Mouse (Mus musculus): ENCODE measurements around the gene Maml1. TPM values are rescaled to one million over a fixed set of nuclear protein-coding genes. Genes with fewer than 3 reads are reported as not detected.
"Not testable (repeated sequence)": the region's sequence is repeated elsewhere in the genome, so short reads cannot be mapped to it uniquely, and the experiment has no call there.

The Maml1 gene
- polyA plus RNA-seq, 1 experiment from 2014 or later: 5.8 TPM

GRCm38 (mm10) chr11:50324751-50325471 lies 32.8 kb upstream of the Maml1 start:
- Histone ChIP-seq H3K4me1 (ENCODE audit: control insufficient read depth, insufficient read depth, low read length) (peaks cover 23% of the 10 kb centered on the region), H3K27ac (ENCODE audit: low read depth, low read length) (peak overlapping the region; percentile 87), H3K4me2 (ENCODE audit: low read length) (peak overlapping the region; percentile 90), H3K36me3 (ENCODE audit: control insufficient read depth, insufficient read depth, low read length) (no peaks in the 10 kb centered on the region), H3K9me3 (replicated peaks; ENCODE audit: control insufficient read depth, low read length) (no peaks in the 10 kb centered on the region), H3K27me3 (replicated peaks; ENCODE audit: control insufficient read depth, insufficient read depth, low read length) (no peaks in the 10 kb centered on the region), H3K9ac (ENCODE audit: low read length) (peak overlapping the region; percentile 96), H3K4me3 (ENCODE audit: low read depth, low read length) (peak overlapping the region; percentile 94)
- peak; percentile 66 for ATAC-seq
- peak; percentile 4 for DNase-seq (ENCODE audit: low spot score)
- WGBS: 2% methylated on average over 32 of the region's 34 CpGs

DNA sequence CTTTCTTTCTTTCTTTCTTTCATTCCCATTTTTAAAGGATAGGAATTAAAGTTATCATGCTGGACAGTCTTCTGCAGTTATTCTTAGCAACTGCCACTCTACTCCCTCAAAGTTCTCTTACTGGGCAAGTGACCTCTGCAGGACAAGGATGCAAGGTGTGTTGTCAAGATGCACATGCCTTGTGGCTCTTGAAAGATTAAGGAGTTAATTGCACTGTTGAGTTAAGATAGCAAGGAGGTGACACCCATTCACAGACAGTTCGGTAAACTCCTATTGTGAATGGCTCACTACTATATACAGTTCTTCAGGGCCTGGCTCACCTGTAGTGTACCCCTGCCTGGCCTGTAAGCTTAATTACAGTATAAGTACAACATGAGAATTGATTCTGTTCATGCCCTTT lies 31.7 kb upstream of the Maml1 start:
- Histone ChIP-seq H3K9ac (ENCODE audit: low read length) (peak overlapping the region; percentile 96; the same call in 1 of the 2 replicates), H3K4me1 (ENCODE audit: control insufficient read depth, insufficient read depth, low read length) (peaks cover 23% of the 10 kb centered on the region), H3K9me3 (replicated peaks; ENCODE audit: control insufficient read depth, low read length) (no peaks in the 10 kb centered on the region), H3K27me3 (replicated peaks; ENCODE audit: control insufficient read depth, insufficient read depth, low read length) (no peaks in the 10 kb centered on the region), H3K27ac (ENCODE audit: low read depth, low read length) (no peak overlapping the region), H3K4me2 (ENCODE audit: low read length) (peak overlapping the region; percentile 90), H3K36me3 (ENCODE audit: control insufficient read depth, insufficient read depth, low read length) (peaks cover under 1% of the 10 kb centered on the region; the same call in 1 of the 2 replicates), H3K4me3 (ENCODE audit: low read depth, low read length) (peak overlapping the region; percentile 94)
- WGBS: 41% methylated on average over 1 of the region's 1 CpGs
- ATAC-seq: no peak
- DNase-seq (ENCODE audit: low spot score): no peak

- no peaks in the 10 kb centered on the region for H3K9me3 ChIP-seq (replicated peaks; ENCODE audit: control insufficient read depth, low read length)
- DNase-seq (ENCODE audit: low spot score): no peak
- H3K4me2 ChIP-seq (ENCODE audit: low read length): no peak overlapping the region
- no peak overlapping the region for H3K27ac ChIP-seq (ENCODE audit: low read depth, low read length)
- H3K9ac ChIP-seq (ENCODE audit: low read length): no peak overlapping the region
- no peak for ATAC-seq
- H3K27me3 ChIP-seq (replicated peaks; ENCODE audit: control insufficient read depth, insufficient read depth, low read length): no peaks in the 10 kb centered on the region
- peaks cover 3% of the 10 kb centered on the region; the same call in 1 of the 2 replicates for H3K36me3 ChIP-seq (ENCODE audit: control insufficient read depth, insufficient read depth, low read length)
- peaks cover 23% of the 10 kb centered on the region for H3K4me1 ChIP-seq (ENCODE audit: control insufficient read depth, insufficient read depth, low read length)
- H3K4me3 ChIP-seq (ENCODE audit: low read depth, low read length): no peak overlapping the region
Measured at GRCm38 (mm10) chr11:50322345-50322744, 30.2 kb upstream of the Maml1 start.

GRCm38 (mm10) chr11:50321239-50321638 lies 29.1 kb upstream of the Maml1 start:
- ATAC-seq (no peak), DNase-seq (ENCODE audit: low spot score) (no peak)
- Histone ChIP-seq H3K27ac (ENCODE audit: low read depth, low read length) (no peak overlapping the region), H3K27me3 (replicated peaks; ENCODE audit: control insufficient read depth, insufficient read depth, low read length) (no peaks in the 10 kb centered on the region), H3K9me3 (replicated peaks; ENCODE audit: control insufficient read depth, low read length) (no peaks in the 10 kb centered on the region), H3K4me1 (ENCODE audit: control insufficient read depth, insufficient read depth, low read length) (peaks cover 17% of the 10 kb centered on the region), H3K36me3 (ENCODE audit: control insufficient read depth, insufficient read depth, low read length) (peaks cover 3% of the 10 kb centered on the region; the same call in 1 of the 2 replicates), H3K9ac (ENCODE audit: low read length) (no peak overlapping the region), H3K4me3 (ENCODE audit: low read depth, low read length) (no peak overlapping the region), H3K4me2 (ENCODE audit: low read length) (no peak overlapping the region)
- 92% methylated on average over 6 of the region's 6 CpGs for WGBS

DNA sequence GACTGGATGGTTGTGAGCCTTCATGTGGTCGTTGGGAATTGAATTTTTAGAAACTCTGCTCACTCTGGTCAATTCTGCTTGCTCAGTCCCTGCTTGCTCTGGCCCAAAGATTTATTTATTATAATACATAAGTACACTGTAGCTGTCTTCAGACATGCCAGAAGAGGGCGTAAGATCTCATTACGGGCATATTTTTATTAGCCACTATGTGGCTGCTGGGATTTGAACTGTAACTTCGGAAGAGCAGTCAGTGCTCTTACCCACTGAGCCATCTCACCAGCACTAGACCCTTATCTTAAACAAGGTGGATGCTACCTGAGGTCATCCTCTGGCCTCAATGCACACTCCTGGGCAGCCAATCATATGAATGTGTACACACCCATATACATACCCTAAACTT lies 27.2 kb upstream of the Maml1 start:
- not testable (repeated sequence) for H3K9me3 ChIP-seq (replicated peaks; ENCODE audit: control insufficient read depth, low read length); H3K4me2 ChIP-seq (ENCODE audit: low read length); H3K9ac ChIP-seq (ENCODE audit: low read length); DNase-seq (ENCODE audit: low spot score); H3K27me3 ChIP-seq (replicated peaks; ENCODE audit: control insufficient read depth, insufficient read depth, low read length); H3K27ac ChIP-seq (ENCODE audit: low read depth, low read length); H3K36me3 ChIP-seq (ENCODE audit: control insufficient read depth, insufficient read depth, low read length); H3K4me3 ChIP-seq (ENCODE audit: low read depth, low read length); ATAC-seq
- peaks cover 13% of the 10 kb centered on the region for H3K4me1 ChIP-seq (ENCODE audit: control insufficient read depth, insufficient read depth, low read length)
- 88% methylated on average over 4 of the region's 4 CpGs for WGBS

- ATAC-seq: no peak
Measured at GRCm38 (mm10) chr11:50312803-50313202, 20.7 kb upstream of the Maml1 start.

DNA sequence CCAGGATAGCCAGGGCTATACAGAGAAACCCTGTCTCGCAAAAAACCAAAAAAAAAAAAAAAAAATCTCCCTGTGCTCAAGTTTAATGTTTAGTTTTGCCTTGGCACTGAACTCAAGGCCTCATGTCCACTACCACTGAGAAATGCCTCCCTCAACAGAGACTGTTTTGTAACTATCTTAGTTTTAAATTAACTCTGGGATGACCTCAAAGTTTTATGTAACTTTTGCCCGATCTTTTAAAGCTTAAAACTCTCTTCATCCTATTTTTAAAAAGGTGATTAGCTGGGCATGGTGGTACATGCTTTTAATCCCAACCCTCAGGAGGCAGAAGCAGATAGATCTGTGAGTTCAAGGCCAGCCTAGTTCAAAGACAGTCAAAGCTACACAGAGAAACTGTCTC lies 11.3 kb upstream of the Maml1 start:
- peaks cover 89% of the 10 kb centered on the region for H3K36me3 ChIP-seq (ENCODE audit: control insufficient read depth, insufficient read depth, low read length)
- no peak overlapping the region for H3K4me3 ChIP-seq (ENCODE audit: low read depth, low read length)
- no peaks in the 10 kb centered on the region for H3K27me3 ChIP-seq (replicated peaks; ENCODE audit: control insufficient read depth, insufficient read depth, low read length)
- DNase-seq (ENCODE audit: low spot score): no peak
- H3K9ac ChIP-seq (ENCODE audit: low read length): no peak overlapping the region
- no peak for ATAC-seq
- no peak overlapping the region for H3K4me2 ChIP-seq (ENCODE audit: low read length)
- H3K9me3 ChIP-seq (replicated peaks; ENCODE audit: control insufficient read depth, low read length): no peaks in the 10 kb centered on the region
- H3K4me1 ChIP-seq (ENCODE audit: control insufficient read depth, insufficient read depth, low read length): no peaks in the 10 kb centered on the region
- H3K27ac ChIP-seq (ENCODE audit: low read depth, low read length): no peak overlapping the region
- 87% methylated on average over 2 of the region's 2 CpGs for WGBS

More at GRCm38 (mm10) chr11:50312803-50313202, 20.7 kb upstream of the Maml1 start:
- DNase-seq (ENCODE audit: low spot score): no peak
- peaks cover 33% of the 10 kb centered on the region for H3K36me3 ChIP-seq (ENCODE audit: control insufficient read depth, insufficient read depth, low read length)
- H3K4me2 ChIP-seq (ENCODE audit: low read length): no peak overlapping the region
- WGBS: 77% methylated on average over 2 of the region's 2 CpGs
- no peaks in the 10 kb centered on the region for H3K4me1 ChIP-seq (ENCODE audit: control insufficient read depth, insufficient read depth, low read length)
- no peaks in the 10 kb centered on the region for H3K9me3 ChIP-seq (replicated peaks; ENCODE audit: control insufficient read depth, low read length)
- no peak overlapping the region for H3K9ac ChIP-seq (ENCODE audit: low read length)
- no peak overlapping the region for H3K27ac ChIP-seq (ENCODE audit: low read depth, low read length)
- no peak overlapping the region for H3K4me3 ChIP-seq (ENCODE audit: low read depth, low read length)
- no peaks in the 10 kb centered on the region for H3K27me3 ChIP-seq (replicated peaks; ENCODE audit: control insufficient read depth, insufficient read depth, low read length)

GRCm38 (mm10) chr11:50291321-50292165 lies 568 bp downstream of the Maml1 start:
- Histone ChIP-seq H3K27me3 (replicated peaks; ENCODE audit: control insufficient read depth, insufficient read depth, low read length) (no peaks in the 10 kb centered on the region), H3K36me3 (ENCODE audit: control insufficient read depth, insufficient read depth, low read length) (peaks cover 28% of the 10 kb centered on the region), H3K27ac (ENCODE audit: low read depth, low read length) (peak overlapping the region; percentile 97), H3K4me2 (ENCODE audit: low read length) (peak overlapping the region; percentile 74), H3K4me3 (ENCODE audit: low read depth, low read length) (peak overlapping the region; percentile 98), H3K9ac (ENCODE audit: low read length) (peak overlapping the region; percentile 97), H3K9me3 (replicated peaks; ENCODE audit: control insufficient read depth, low read length) (no peaks in the 10 kb centered on the region), H3K4me1 (ENCODE audit: control insufficient read depth, insufficient read depth, low read length) (peaks cover 18% of the 10 kb centered on the region)
- DNase-seq (ENCODE audit: low spot score) (peak; percentile 60), ATAC-seq (peak; percentile 81)
- WGBS: under 1% methylated on average over 82 of the region's 85 CpGs
